Mouse (Mus musculus): ENCODE measurements around the gene Jmjd1c.
A peak's percentile ranks its signal among the peaks of the same experiment; 100 is the strongest.

The Jmjd1c gene

DNA sequence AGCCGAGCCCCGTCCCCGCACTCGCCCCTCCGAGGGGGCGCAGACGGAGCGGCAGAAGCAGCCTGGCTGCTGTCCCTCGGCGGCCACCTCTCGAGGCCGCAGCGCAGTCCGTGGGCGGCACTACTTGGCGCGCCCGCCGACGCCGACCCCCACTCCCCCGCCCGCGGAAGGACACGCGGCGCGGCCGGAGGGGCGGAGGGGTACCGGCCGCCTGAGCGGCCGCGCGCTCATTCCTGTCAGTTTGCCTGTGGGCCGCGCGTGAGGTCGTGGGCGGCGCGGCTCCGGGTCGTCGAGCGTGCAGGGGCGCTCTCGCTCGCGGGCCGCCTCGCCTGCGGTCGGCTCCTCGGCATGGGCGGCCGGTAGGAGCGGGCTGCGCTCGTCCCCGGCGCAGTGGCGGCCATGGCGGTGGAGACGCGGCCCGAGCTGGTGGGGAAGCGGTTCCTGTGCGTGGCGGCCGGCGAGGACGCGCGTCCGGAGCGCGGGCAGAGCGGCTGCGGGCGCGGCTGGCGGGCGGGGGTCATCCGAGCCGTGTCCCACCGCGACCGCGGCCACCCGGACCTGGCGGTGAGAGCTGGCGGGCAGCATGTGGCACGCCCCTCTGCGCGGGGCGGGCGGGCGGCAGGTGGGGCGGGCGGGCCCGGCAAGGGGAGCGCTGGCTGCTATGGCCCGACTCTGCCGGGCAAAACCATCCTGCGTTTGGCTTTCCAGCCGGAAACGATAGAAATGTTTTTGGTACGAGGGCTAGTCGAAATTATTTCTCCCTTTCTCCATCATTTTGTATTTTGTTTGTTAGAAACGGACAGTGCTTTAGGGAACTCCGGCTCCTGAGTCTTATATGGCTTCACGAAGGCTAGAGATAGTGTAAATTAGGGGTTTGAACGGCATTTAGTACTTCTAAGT lies 31.2 kb downstream of the Jmjd1c start:
- DNase-seq (ENCODE audit: low read depth, low spot score), result peak; percentile 64

DNA sequence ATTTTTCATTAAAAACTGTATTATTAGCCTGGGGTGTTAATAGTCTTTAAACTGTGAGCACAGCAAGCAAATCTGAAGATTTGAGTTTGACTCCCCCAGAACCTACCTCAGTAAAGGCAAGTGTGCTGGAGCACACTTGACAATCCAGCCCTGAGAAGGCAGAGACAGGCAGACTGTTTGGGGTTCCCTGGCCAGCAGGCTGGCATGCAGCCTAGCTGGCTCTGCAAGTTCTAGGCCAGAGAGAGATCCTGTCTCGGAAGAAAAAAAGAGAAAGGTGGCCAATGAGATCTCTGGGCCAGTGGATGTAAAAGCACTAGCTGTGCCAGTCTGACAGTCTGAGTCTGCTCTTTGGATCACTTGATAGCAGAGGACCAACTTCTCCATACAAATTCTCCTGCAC lies 33.6 kb downstream of the Jmjd1c start:
- no peak for DNase-seq (ENCODE audit: low read depth, low spot score)

DNA sequence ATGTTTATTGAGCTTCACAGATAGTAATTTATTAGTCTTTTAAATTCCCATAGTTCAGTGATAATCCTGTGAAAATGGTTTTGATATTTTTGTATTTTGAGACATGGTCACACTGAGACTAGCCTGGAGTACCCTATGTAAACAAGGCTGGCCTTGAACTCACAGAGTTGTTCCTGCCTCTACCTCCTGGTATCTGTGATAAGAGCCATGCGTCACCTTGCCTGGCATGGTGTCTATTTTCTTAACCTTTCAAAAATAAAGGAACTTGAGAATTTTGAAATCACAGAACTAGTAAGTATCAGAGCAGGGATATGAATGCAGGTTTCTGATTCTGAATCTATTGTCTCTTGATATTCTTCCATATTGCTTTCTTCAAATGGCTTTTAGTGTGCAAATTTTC lies 35.8 kb downstream of the Jmjd1c start:
- no peak for DNase-seq (ENCODE audit: low read depth, low spot score)

DNA sequence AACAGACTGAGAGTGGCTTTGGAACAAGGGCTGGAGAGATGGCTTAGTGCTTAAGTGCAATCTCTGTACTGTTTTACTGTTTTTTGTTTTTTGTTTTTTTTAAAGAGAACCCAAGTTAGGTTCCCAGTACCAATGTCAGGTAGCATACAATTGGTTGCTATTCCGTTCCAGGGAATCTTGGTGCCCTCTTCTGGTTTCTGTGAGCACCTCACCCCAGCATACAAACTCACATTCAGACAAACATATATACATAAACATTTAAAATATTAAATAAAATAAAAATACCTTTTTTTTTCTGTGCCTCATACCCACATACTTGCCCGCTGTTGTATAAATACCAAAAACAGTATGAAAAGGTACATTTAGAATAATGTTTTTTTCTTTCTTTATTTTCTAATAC lies 38.4 kb downstream of the Jmjd1c start:
- DNase-seq (ENCODE audit: low read depth, low spot score), result no peak

DNA sequence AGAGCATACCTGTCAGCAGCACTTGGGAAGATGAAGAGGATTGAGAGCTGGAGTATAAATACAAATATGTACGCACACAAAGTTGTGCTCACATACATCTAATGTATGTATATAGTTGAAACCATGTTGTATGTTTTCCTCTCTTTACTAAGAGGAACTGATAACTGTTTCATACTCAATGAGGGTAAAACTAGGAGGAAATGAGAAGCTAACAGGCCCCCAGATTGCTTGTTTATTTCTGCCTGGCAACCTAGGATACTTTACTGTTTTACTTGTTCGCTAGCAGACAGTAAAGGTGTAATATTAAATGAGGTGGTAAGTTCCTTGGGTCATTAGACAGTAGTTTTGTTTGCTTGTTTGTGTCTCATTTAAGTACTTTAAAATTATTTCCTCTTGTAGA lies 41.5 kb downstream of the Jmjd1c start:
- no peak for DNase-seq (ENCODE audit: low read depth, low spot score)

DNA sequence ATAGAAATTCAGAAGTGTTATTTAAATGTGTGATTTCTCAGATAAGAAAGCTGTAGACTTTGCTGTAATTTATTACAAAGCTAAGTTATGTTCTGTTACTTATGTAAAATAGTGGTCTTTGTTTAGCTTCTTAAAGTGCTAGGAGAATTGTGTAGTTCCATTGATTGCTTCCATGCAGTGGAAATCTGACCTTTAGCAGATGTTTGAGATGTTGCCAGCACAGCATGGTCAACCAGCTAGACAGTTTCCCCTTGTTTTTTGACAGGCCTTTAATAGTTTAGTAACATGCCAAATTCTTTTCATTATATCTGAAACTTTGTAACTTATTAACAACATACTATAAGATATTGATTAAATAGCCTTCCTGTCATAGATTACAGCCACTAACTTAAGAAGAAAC lies 47.7 kb downstream of the Jmjd1c start:
- no peak for DNase-seq (ENCODE audit: low read depth, low spot score)

DNA sequence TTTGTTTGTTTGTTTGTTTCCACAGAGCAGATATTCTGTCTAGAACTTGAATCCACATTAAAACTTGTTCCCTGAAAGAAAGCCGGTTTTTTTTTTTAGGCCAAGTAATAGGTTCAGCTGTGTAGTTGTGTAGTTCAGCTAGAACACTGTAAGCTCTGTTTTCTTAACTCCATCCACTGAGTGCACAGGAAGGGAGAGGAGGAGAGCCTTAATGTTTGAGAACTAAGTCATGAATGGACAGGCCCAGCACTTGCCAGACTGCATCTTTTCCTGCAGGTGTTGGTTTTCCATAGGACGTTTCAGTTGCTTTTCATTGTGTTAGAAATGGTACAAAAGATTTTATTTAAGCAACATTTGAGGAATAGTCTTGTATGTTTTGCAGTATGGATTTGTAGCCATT lies 48.3 kb downstream of the Jmjd1c start:
- DNase-seq (ENCODE audit: low read depth, low spot score), result no peak

DNA sequence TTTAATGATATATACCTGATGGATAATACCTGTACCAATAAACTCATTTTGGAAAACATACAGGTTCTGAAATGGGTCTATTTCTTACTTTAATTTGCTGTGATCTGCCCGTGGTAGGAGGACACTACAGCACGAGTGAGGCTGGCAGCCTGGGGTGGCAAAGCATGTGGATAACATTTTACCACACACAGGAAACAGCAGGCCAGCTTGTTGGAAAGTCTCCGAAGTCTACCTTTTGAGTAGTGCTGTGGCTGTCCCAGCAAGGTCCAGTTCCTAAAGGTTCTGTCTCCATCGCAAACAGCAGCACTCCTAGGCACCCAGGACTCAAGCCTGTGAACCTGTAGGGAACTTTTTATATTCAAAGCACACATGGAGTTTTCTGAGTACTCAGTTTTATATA lies 49.7 kb downstream of the Jmjd1c start:
- DNase-seq (ENCODE audit: low read depth, low spot score), result no peak

DNA sequence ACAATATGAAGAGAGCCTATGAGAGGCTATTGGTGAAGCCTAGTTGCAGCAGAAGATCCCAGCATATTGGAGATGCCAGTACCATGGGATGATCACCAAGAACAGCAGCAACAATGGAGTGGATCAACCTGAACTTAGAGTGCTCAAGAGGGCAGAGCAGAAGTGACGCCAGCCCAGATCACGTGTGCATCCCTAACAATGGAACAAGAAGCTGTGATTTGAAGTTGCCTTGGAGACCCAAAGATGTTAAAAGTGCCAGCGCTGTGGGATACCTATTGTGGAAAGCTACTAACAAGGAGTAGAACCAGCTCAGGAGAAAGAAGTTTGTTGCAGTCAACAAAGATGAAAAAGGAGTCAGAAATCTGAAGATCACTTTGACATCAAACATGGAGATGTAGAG lies 55.8 kb downstream of the Jmjd1c start:
- no peak for DNase-seq (ENCODE audit: low read depth, low spot score)

DNA sequence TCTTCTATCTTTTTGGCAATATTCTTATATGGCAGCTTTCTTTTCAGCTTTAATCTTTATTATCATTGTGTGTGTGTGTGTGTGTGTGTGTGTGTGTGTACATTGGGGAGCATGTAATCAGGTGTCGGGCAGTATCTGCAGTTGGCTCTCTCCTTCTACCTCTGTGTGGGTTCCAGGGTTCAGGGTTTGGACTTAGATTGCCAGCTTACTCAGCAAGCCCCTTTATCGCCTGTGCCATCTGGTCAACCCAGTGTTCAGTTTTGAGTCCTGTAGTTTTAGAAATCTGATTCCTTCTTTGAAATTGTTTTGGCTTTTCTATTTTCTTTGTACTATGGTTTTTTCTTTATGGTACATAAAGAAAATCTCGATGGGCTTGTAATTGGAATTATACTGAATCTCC lies 58.7 kb downstream of the Jmjd1c start:
- DNase-seq (ENCODE audit: low read depth, low spot score), result no peak

DNA sequence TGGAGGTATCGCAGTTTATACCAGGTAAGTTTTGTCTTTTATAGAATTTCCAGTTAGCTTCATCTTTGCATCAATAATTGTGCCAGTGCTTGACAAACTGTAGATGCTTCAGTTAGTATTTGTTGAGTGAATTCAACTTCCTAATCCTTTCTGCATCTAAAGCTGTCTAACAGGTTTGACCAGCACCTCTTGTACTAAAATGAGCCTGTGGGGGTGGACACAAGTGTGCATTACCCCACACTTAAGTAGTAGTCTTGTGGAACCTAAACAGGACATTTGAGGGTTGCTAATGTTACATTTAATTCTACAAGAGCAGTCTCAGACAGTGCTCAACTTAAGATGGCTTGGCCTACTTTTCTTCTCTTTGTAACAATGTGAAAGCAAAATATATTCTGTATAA lies 78.1 kb downstream of the Jmjd1c start:
- no peak for DNase-seq (ENCODE audit: low read depth, low spot score)

DNA sequence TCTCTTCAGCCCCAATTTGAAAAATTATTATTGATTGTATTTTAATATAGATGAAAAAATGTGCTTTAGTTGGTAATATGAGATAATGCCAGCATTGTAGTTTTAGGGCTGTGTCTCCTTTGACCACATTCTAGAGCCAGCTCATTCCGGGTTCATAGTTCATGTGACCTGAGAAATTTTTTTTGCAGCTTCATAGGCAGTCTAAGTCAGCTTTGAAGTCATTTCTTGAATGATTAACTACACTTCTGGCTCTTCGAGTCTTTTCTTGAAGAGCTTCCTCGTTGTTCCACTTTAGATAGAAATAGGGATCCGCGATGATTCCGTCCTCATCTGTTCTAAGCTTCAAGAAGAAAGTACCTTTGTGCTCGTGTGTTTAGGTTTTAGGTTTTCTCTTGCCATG lies 80.1 kb downstream of the Jmjd1c start:
- DNase-seq (ENCODE audit: low read depth, low spot score), result no peak

DNA sequence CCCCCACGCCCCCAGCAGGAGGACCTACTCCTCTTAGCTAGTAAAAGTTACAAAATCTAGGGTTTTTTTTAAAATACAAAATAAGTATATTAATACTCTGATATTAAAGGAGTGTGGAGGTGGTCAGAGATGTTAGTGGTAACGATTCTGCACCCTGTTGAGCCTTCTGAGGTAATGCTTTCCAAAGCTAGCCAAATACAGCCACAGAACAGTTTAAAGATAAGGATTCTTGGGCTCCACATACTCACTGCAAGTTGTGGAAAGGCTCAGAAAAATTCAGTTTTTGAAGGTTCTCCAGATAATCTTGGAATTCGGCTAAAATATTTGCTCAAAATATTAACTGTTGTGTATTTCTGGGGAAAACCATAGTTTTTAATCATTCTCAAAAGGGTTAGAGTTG lies 81.0 kb downstream of the Jmjd1c start:
- no peak for DNase-seq (ENCODE audit: low read depth, low spot score)

DNA sequence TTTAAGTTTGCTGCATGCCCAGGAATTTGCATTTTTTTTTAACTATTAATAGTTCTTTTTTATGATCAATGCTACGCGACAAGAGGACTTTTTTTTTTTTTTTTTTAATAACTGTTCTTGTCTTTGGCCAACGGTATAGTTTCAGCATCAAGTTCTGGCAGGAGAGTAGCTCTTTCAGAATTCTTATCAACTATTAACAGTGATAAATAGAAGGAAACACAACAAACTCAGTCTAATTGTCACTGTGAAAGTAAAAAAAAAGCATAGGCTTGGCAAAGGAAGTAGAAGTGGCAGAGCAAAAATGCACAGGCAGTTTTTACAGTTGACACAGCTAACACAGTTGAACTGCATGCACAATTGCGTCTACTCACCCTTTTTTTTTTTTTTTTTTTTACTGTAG lies 81.5 kb downstream of the Jmjd1c start:
- no peak for DNase-seq (ENCODE audit: low read depth, low spot score)

DNA sequence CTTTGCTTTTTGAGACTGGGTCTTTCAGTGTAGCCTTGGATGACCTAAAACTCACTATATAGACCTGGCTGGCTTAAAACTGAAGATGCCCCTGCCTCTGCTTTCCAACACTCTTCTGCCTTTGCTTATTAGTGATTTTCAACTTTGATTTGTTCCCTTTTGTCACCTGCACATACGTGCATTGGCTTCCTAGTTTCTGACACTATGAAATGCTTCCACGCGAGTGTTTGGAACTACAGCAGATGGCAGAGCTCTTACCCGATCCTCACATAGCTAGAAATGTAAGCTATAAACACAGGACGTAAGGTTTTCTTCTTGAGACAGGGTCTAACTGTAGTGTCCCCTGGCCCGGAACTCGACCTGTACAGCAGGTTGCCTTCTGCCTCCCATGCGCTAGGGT lies 84.1 kb downstream of the Jmjd1c start:
- no peak for DNase-seq (ENCODE audit: low read depth, low spot score)

DNA sequence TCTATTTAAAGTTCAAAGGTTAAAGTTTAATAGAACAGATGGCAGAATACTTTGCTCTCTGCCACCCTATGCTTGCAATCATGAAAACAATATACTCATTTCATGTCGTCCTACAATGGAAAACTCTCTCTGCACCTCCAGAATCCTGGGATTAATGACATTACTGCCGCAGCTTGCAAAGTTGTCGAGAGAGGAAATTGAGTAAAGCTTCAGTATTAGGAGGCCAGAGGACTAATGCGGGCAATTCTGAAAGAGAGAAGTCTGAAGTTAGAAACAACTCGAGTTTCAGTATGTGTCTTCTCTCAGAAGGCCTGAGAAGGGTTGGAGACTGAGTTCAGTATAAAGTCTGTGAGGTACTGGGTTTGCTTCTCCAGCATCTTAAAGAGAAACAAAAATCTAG lies 84.9 kb downstream of the Jmjd1c start:
- no peak for DNase-seq (ENCODE audit: low read depth, low spot score)

DNA sequence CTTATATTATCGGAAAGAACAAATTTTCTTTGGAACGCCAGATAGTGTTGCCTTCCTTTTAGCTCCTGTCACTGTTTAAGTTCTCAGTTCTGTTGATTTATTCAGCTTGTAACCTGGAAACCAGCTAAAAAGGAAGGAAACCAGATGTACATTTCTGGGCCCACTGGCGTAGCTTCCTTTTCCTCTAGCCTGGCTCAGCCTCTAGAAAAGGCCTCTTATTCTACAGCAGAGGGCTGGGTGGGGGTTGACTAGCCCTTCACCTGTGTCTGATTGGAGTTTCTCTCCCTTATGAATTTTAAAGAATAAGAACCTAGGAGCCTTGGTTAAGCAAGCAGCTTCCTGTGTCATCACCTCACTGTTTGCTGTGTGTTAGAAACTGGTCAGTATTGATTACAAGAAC lies 86.7 kb downstream of the Jmjd1c start:
- peak; percentile 50 for DNase-seq (ENCODE audit: low read depth, low spot score)

DNA sequence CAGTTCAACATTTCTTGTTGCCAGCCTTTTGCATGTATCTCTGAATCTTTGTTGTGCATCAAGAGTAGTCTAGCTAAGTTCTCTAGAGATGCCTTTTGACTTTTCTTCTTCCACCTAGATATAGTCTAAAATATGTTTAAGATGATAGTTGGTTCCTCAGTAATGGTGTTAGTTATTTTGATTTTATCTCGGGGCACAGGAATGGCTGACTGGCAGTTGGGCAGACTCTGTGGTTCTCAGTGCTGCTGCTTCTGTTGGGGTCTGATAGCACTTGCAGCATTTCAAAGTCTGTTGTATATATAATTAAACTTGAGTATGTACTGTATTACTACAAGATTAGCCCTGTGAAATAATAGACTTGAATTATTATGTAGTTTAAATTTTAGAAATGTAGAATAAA lies 87.2 kb downstream of the Jmjd1c start:
- DNase-seq (ENCODE audit: low read depth, low spot score), result no peak

DNA sequence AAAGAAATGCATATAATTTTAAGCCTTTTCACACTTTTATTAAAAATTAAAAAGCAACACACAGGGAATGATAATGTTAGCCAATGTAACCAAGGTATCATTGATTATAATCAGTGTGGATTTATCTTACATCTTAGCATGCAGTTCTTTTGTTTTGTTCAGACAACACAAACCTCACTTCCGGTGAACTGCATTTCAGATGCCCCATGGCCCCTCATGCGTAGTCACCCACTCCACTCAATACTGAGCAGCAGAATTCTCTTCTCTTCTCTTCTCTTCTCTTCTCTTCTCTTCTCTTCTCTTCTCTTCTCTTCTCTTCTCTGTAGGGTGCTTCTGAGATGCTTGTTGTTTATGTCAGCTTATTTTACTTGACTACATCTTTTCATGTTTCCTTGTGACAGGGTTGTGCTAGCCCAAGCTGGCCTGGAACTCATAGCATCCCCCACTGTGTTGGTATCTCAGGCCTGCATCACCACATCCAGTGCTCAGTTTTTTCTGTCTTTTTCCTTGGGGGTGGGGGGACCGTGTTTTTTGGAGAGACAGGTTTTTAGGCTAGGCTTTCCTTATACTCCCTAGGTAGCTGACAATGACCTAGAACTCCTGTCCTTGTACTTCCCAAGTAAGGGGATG lies 88.6 kb downstream of the Jmjd1c start:
- peak; percentile 50 for DNase-seq (ENCODE audit: low read depth, low spot score)

DNA sequence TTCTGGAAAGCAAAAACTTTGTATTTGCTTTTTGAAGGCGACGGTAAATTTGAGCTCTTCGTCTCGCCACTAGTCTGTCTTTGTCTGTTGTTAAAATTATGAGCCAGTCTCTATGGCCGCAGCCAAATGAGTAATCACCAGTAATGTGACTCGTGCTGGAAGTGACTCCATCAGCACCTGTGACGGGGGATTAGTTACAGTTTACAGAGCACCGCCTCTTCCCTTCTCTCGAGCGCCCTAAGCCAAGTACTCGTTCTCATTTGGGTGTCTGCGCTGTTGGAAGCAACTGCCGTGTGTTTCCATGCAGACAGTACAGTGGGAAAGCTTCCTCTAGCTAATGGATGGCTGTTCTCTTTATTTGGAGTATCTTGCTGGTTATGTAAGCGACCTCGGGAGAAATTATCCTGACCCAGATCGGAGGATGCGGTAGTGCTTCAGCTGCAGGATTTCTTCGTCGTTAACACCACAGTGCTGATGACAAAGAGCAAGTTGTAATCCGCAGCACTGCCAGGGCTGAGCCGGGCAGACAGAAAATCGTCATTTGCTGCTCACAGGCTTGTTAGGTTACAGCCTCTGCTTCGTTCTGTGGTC lies 89.7 kb downstream of the Jmjd1c start:
- DNase-seq (ENCODE audit: low read depth, low spot score), result peak; percentile 90

DNA sequence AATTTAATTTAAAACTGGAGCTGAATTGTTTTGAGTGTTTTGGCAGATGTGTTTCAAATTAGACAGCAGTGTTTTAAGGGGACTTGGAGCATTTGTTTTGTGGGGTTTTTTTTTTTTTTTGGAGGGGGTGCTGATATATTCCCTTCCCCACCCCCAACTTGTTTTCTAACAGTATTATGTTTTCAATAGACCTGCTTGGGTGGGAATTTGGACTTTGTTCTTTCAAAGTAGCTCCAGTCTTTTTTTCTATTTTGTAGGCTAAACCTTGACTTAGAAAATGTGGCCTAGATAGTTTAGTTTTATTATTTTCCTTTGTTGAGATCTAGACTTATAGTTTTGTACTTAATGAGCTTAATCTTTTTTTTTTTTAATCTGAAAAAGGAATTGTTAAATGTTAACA lies 90.6 kb downstream of the Jmjd1c start:
- peak; percentile 12 for DNase-seq (ENCODE audit: low read depth, low spot score)

DNA sequence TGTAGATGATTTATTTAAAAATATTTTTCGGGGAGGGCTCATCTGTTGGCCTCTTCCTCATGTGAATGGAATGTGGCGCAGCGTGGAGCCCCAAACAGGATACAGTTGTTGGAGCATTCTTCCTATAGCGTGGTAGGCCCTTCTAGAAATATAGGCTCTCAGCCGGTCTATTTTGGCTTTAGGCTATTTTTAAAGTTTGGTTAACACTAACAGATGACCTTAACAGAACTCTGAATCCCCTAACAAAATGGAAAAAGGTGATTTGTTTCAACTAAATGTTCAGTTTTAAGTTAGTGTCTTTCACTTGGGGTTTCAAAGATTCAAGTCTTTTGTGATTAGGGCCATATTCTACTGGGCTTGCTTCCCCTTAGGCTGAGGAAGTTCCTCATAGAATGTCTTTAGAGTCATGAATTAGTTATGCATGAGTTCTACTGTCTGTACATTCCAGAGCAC lies 91.1 kb downstream of the Jmjd1c start:
- DNase-seq (ENCODE audit: low read depth, low spot score), result peak; percentile 43

DNA sequence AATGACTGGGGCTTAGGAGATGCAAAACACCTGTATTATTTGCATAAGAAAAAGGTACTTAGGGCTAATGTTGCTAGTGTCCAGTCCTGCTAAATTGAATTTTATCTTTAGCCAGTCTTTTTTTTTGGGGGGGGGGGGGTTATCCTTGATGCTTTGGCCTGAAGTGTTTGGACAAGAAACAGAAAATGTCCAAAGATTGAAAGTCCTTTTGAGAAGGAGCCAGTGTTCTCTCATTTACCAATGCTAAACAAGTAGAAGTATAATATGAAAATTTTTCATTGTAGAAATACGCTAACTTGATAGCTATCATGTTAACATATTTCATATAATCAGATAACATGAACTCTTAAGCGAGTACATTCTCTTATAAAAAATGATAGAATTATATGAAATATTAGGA lies 92.0 kb downstream of the Jmjd1c start:
- no peak for DNase-seq (ENCODE audit: low read depth, low spot score)
